Mouse (Mus musculus) kidney, embryonic 15.5 days (tissue): ENCODE data around the gene Klrb1f. TPM values are rescaled to one million over a fixed set of nuclear protein-coding genes. Genes with fewer than 3 reads are reported as not detected.

Experiments
- ATAC-seq: fragments of 200-750 bp; cut with Nextera tagmentation; replicated peaks from 2 replicates; pipeline ENCODE4 v1.8.0; 2017; ENCODE audit warnings: moderate TSS enrichment; ENCODE audit not compliant: low FRiP score
- H3K27ac ChIP-seq: fragments of 300-500 bp; sonication (generic); 2 replicates; pipeline ENCODE4 v1.5.1; 2015; ENCODE audit warnings: mild to moderate bottlenecking, inconsistent platforms
- H3K27me3 ChIP-seq: fragments of 300-500 bp; sonication (generic); 2 replicates; pipeline ENCODE4 v1.6.1; 2015; ENCODE audit warnings: inconsistent platforms
- H3K36me3 ChIP-seq: fragments of 300-500 bp; sonication (generic); 2 replicates; pipeline ENCODE4 v1.6.1; 2015; ENCODE audit warnings: inconsistent platforms
- H3K4me1 ChIP-seq: fragments of 300-500 bp; sonication (generic); 2 replicates; pipeline ENCODE4 v1.6.1; 2015; ENCODE audit warnings: inconsistent platforms
- H3K4me2 ChIP-seq: fragments of 300-500 bp; sonication (generic); 2 replicates; pipeline ENCODE4 v1.6.1; 2015; ENCODE audit warnings: moderate library complexity, mild to moderate bottlenecking, inconsistent platforms
- H3K4me3 ChIP-seq: fragments of 300-500 bp; sonication (generic); replicated peaks from 2 replicates; pipeline ENCODE4 v1.5.1; 2015; ENCODE audit warnings: mild to moderate bottlenecking, inconsistent platforms
- H3K9ac ChIP-seq: fragments of 300-500 bp; sonication (generic); 2 replicates; pipeline ENCODE4 v1.6.1; 2015; ENCODE audit warnings: mild to moderate bottlenecking, inconsistent platforms
- H3K9me3 ChIP-seq: fragments of 300-500 bp; sonication (generic); replicated peaks from 2 replicates; pipeline ENCODE4 v1.6.1; 2016; ENCODE audit warnings: inconsistent platforms
- WGBS: fragments of 180-500 bp; shearing (Covaris S2); methylation state at CpG from one replicate; pipeline ENCODE4 v1.1.7; 2015; ENCODE audit warnings: mixed read lengths; 5-methylcytosine and 5-hydroxymethylcytosine counted together
- polyA plus RNA-seq: library from polyadenylated mRNA; unstranded; fragments of >200 nt; fragmentation: Nextera tagmentation; extraction: Ambion mirVana; gene quantifications from 2 replicates; pipeline ENCODE4 v1.2.1, GENCODE M21; 2015

Gene Klrb1f
- polyA plus RNA-seq, 1 experiment from 2014 or later, result 0.29 TPM

DNA sequence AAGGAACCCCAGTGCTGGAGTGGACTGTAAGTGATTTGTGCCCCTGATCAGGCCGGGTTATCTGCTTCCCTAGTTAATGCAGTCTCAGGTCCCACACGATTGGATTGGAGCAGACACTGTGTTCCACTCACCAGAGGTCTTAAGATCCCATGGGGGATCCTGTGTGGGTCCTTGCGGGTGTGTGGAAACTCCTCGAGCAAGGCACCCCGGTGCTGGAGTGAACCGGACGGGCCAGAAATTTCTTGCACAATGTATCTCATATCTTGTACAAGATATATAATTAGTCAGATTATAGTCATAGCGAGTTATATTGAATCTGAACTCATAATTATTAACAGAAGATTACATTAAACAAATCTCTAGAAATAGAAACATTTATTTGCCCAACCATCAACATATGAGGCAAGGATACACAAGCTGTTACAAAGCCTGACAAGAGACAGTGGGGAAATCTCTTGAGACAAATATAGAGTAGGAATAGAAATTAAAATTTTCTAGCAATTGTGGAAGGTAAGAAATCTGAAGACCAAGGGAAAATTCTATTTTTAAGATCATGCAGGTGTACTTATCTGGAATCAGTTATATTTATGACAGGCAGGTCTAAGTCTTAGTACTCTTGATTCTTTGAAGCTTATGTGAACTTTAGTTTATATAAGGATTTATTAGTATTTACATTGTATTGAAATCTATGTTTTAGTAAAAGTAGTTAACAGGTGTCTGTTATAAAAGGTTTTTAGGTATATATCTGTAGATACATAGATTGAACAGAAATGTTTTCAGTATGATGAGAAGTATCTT, 18.1 kb upstream of the Klrb1f start:
- ATAC-seq, result no peak
- H3K36me3 ChIP-seq, result no peaks in the 10 kb centered on the region
- 93% methylated on average over 8 of the region's 8 CpGs for WGBS
- no peak overlapping the region for H3K4me2 ChIP-seq
- H3K9ac ChIP-seq, result no peak overlapping the region
- H3K9me3 ChIP-seq, result no peaks in the 10 kb centered on the region
- no peak overlapping the region for H3K4me3 ChIP-seq
- no peaks in the 10 kb centered on the region for H3K4me1 ChIP-seq
- H3K27me3 ChIP-seq, result no peaks in the 10 kb centered on the region
- H3K27ac ChIP-seq, result no peak overlapping the region

DNA sequence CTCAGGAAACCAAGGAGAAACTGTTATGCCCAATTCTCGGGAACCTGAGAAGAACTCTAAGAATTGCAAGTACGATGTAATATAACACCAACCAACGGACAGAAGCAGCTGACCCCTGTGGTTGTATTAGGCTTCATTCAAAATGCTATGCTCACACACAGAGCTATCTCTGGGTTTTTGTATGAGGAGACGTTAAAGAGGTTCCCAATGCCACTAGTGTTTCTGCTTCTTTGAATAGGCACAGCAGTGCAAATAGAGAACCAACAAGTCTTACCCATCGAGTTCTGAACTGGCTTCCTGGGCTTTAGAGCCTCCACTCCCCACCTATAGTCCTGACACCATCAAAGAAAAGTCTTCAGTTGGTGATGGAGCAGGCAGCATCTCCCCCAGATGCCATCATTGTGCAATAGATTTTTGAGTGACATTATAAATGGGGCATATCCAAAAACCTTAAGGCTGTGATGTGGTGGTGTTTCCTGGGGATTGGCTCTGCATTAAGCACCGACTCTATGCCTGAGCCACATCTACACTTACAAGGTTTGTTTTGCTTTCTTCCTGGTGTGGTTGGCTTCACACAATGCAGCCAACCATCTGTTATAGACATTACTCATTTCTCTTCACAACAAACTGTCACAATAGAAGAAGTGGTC, 15.4 kb upstream of the Klrb1f start:
- Histone ChIP-seq H3K4me2 (no peak overlapping the region), H3K4me3 (no peak overlapping the region), H3K9me3 (no peaks in the 10 kb centered on the region), H3K9ac (no peak overlapping the region), H3K36me3 (no peaks in the 10 kb centered on the region), H3K27ac (no peak overlapping the region), H3K4me1 (no peaks in the 10 kb centered on the region), H3K27me3 (no peaks in the 10 kb centered on the region)
- no peak for ATAC-seq
- WGBS, result 56% methylated on average over 6 of the region's 6 CpGs

DNA sequence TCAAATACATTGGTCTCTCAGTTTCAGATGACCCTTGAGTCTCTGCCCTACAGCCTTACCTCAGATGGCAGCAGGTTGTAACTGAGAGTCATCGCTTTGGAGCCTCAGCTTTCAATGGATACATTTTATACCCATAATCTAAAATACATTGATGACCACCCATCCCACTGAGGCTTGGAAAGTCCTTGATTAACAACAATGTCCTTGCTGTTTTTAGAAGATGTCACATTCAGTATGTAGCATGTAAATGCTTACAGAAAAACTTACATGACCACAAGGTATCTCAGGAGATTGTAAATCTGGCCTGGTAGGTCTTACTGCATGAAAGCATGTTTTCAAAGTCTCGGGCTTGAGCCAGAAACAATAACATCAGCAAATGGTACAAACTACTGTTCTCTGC, 14.7 kb upstream of the Klrb1f start:
- H3K9ac ChIP-seq, result no peak overlapping the region
- H3K4me3 ChIP-seq, result no peak overlapping the region
- H3K27me3 ChIP-seq, result no peaks in the 10 kb centered on the region
- ATAC-seq, result no peak
- no peak overlapping the region for H3K27ac ChIP-seq
- no peaks in the 10 kb centered on the region for H3K4me1 ChIP-seq
- H3K36me3 ChIP-seq, result no peaks in the 10 kb centered on the region
- no peak overlapping the region for H3K4me2 ChIP-seq
- 78% methylated on average over 2 of the region's 2 CpGs for WGBS
- H3K9me3 ChIP-seq, result no peaks in the 10 kb centered on the region

DNA sequence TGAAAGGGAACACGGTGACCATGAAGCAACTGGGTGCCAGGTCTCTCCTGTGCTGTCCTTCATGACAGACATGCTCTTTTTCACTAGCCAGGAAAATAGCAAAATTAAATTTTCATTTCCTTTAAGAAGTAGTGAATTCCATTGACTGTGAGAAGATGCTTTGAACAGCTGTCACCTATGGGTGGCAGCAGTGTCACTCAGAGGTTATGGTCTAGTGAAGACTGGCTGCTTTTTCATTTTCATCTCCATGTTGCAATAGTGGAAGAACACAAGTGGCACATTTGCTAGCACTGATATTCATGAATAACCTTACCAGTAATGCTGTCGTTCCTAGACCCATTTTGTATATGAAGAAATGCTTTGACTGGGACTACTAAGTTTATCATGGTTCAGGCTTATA, 12.3 kb upstream of the Klrb1f start:
- no peak overlapping the region for H3K9ac ChIP-seq
- ATAC-seq, result no peak
- H3K36me3 ChIP-seq, result no peaks in the 10 kb centered on the region
- no peaks in the 10 kb centered on the region for H3K27me3 ChIP-seq
- no peaks in the 10 kb centered on the region for H3K4me1 ChIP-seq
- no peak overlapping the region for H3K4me2 ChIP-seq
- no peak overlapping the region for H3K4me3 ChIP-seq
- H3K9me3 ChIP-seq, result no peaks in the 10 kb centered on the region
- no peak overlapping the region for H3K27ac ChIP-seq
- 77% methylated on average over 2 of the region's 2 CpGs for WGBS

DNA sequence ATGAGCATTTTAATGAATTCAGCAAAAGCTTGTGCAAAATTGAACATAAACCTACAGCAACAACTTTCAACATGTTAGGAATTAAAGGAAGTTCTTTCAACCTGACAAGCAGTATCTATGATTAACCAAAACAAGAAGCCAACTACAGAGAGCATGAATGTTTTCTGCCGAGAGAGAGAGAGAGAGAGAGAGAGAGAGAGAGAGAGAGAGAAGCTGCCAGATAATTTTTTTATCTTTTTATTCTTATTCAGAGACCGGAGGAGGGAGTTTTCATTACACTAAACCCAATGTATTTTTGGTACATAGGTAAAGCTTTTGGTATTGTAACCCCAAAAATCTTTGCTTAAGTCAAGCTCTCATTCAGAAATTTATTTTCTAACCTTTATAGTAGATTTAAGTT, 10.7 kb upstream of the Klrb1f start:
- H3K4me1 ChIP-seq, result no peaks in the 10 kb centered on the region
- H3K4me2 ChIP-seq, result no peak overlapping the region
- no peak overlapping the region for H3K4me3 ChIP-seq
- H3K9me3 ChIP-seq, result no peaks in the 10 kb centered on the region
- no peaks in the 10 kb centered on the region for H3K36me3 ChIP-seq
- no peak overlapping the region for H3K9ac ChIP-seq
- H3K27ac ChIP-seq, result no peak overlapping the region
- no peak for ATAC-seq
- H3K27me3 ChIP-seq, result no peaks in the 10 kb centered on the region
- WGBS, result 76% methylated on average over 2 of the region's 2 CpGs

DNA sequence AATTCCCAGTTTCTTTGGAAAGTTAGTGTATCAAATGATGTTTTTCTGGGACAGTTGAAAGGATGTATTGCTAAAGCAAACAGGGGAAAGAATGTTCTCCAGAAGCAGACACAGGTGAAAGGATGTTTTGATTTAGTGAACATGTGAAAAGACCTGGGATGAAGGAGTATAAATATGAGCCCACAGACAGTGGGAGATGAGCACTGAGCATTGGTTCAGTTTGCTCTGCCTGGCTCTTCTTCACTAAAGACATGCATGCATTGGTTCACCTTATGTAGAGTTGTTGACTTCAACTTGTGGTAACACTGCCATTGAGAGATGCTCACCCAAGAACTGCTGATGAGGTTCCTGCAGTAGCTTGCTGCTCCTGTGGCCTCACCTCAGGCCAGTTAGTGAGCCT, 9.4 kb upstream of the Klrb1f start:
- no peak for ATAC-seq
- no peaks in the 10 kb centered on the region for H3K9me3 ChIP-seq
- no peaks in the 10 kb centered on the region for H3K36me3 ChIP-seq
- H3K27me3 ChIP-seq, result no peaks in the 10 kb centered on the region
- H3K27ac ChIP-seq, result no peak overlapping the region
- H3K9ac ChIP-seq, result no peak overlapping the region
- H3K4me2 ChIP-seq, result no peak overlapping the region
- H3K4me1 ChIP-seq, result no peaks in the 10 kb centered on the region
- no peak overlapping the region for H3K4me3 ChIP-seq

DNA sequence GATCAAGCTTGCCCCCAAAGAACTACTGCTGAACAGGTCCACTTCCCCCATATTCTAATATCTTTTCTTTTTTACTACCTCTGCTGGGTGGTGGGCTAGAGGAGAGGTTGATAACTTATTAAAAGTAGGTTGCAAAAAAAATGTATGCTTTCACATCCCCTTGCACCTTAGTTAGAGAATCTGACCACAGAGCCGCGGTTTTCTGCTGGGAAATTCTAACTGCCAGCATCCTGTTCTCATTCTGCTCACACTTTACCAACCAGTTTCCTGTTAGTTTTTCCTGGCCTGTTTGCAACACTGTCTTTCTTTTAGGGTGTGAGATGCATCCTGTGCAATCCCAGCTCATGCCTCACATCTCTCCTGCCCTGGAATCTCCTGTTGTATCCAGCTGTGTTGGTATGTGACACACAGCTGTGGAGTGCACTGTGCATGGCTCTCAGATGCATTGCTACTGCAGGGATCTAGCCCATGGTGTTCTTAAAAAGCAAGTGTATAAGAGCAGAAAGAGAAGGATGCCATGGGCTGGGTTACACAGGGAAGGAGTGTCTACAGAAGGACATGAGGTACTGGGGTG, 8.7 kb upstream of the Klrb1f start:
- no peak for ATAC-seq
- no peaks in the 10 kb centered on the region for H3K36me3 ChIP-seq
- WGBS, result 55% methylated on average over 2 of the region's 2 CpGs
- no peak overlapping the region for H3K27ac ChIP-seq
- no peak overlapping the region for H3K4me2 ChIP-seq
- no peaks in the 10 kb centered on the region for H3K9me3 ChIP-seq
- no peaks in the 10 kb centered on the region for H3K4me1 ChIP-seq
- H3K4me3 ChIP-seq, result no peak overlapping the region
- H3K27me3 ChIP-seq, result no peaks in the 10 kb centered on the region
- H3K9ac ChIP-seq, result no peak overlapping the region

DNA sequence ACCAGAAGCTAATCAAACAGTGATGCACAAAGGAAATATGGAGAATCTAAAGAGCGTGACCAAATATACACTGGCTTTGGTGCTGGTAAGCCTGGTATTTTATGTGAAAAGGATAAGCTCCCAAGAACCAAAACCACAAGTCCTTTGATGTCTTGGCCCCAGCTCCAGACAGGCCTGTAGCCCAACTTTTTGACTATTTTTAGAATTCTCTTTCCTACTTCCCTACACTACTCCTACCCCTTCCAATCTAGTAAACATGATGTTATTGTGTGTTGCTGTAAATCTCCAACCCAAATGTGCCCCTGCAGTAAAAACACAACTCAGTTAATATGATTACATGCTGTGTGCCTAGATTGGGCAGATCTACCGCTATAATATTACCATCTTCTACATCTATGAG, 4.2 kb upstream of the Klrb1f start:
- no peak overlapping the region for H3K9ac ChIP-seq
- H3K36me3 ChIP-seq, result no peaks in the 10 kb centered on the region
- no peaks in the 10 kb centered on the region for H3K4me1 ChIP-seq
- no peak overlapping the region for H3K27ac ChIP-seq
- no peak overlapping the region for H3K4me2 ChIP-seq
- no peaks in the 10 kb centered on the region for H3K9me3 ChIP-seq
- no peaks in the 10 kb centered on the region for H3K27me3 ChIP-seq
- 91% methylated on average over 2 of the region's 2 CpGs for WGBS
- no peak for ATAC-seq
- H3K4me3 ChIP-seq, result no peak overlapping the region

DNA sequence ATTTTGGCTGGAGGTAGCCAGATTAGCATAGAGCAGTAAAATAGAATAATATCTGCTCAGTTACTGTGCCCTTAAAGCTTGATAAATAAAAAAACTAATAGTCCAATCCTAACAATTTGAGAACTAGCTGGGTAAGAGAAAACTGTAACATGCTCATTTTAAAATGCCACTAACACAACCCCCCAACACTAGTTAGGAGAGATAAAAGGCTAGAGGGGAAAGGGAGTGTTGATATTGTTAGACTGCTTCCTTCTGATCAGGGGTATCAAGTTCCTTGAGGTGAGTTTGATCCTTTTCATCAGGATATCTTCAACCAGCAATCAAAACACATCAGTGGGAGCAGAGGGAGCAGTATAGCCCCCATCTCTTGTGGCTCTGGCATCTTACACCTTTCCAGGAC, 3.2 kb upstream of the Klrb1f start:
- Histone ChIP-seq H3K9ac (no peak overlapping the region), H3K27ac (no peak overlapping the region), H3K4me2 (no peak overlapping the region), H3K27me3 (no peaks in the 10 kb centered on the region), H3K4me1 (no peaks in the 10 kb centered on the region), H3K36me3 (no peaks in the 10 kb centered on the region), H3K9me3 (no peaks in the 10 kb centered on the region), H3K4me3 (no peak overlapping the region)
- no peak for ATAC-seq

DNA sequence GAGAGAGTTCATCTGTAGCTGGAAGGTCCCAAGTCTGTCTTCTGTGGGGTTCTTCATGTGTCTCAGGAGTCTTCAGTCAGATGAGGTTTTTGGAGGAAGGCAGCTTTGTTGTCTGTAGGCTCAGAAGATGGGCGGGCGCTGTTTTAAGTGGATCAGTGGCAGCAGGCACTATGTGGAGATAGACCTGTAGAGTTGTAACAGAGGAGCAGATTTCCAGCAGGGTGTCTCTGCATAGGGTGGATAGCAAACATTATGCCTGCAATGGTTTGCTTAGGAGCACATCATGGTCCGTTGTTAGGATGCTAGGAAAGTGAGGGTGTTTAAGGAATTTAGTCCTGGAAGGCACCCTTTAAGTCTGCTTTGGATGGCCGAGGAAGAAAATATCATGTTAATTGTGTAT, 2.7 kb downstream of the Klrb1f start:
- ATAC-seq, result no peak
- WGBS, result 46% methylated on average over 4 of the region's 4 CpGs

DNA sequence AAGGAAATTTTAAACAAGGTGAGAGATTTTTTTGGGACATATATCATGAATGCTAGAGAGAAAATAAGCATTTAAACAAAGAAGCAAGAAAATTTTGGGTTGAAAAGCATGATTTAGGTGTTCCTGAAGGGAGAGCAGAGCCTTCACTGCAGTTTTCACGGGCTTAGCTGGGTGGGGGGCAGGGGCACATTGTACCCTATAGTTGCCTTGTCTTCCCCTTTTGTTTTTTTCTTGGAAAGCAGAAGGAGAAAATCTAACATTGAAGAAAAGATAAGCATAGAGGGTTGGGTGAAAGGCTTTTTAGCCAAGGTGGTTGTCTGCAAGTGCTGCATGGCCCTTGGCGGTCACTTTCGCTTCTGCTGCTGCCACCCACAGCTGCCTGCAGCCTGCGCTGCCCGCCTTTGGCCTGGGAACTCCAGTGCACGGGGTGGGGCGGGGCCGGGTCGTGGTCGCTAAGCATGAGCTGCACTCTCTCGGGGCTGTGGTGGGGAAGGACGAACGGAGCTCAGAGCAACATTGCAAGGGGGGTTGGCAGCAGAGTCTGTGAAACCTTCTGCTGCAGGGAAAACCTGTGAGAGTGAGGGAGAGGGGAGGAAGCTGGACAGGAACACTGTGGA, 3.3 kb downstream of the Klrb1f start:
- Histone ChIP-seq H3K9ac (0 out of 2 replicates have a peak overlapping the region, but pooled peaks have one; percentile 14), H3K27ac (peak overlapping the region; percentile 58; the same call in 1 of the 2 replicates), H3K36me3 (no peaks in the 10 kb centered on the region), H3K4me1 (peaks cover 10% of the 10 kb centered on the region), H3K4me2 (peak overlapping the region; percentile 61), H3K4me3 (peak overlapping the region; percentile 43), H3K27me3 (no peaks in the 10 kb centered on the region), H3K9me3 (no peaks in the 10 kb centered on the region)
- peak; percentile 99 for ATAC-seq
- WGBS, result under 1% methylated on average over 13 of the region's 13 CpGs

More for the DNA sequence above, 2.7 kb downstream of the Klrb1f start:
- Histone ChIP-seq H3K9me3 (no peaks in the 10 kb centered on the region), H3K27me3 (no peaks in the 10 kb centered on the region), H3K4me3 (no peak overlapping the region), H3K27ac (no peak overlapping the region), H3K4me1 (peaks cover 10% of the 10 kb centered on the region), H3K36me3 (no peaks in the 10 kb centered on the region), H3K4me2 (peak overlapping the region; percentile 61; the same call in 1 of the 2 replicates), H3K9ac (no peak overlapping the region)

DNA sequence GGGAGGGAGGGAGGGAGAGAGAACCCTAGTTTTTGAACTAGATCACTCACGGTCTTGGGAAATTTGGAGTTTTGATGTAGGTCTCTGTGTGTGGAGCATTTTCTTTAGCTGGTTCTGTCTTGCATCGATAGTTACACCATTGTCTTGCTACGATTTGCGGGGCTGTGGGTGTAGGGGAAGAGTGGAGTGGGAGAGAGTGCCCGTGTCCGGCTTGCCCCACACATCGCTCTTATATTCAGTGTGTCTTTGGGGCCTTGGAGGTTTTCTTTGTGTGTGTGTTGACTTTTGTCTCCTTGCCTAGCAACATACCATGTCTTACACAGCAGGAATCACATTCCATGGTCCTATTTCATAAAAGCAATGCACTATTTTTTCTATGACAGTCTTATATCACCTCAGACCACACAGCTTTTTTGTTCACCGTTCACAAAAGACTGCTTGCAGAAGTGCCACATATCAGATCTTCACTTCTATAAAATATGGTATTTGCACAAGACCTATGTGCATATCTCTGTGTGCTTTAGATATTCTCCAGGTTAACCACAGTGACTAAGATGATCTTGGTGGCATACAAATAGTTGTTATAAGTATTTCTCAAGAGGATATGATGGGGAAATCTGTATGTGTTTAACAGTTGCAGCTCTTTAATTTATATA, 4.0 kb downstream of the Klrb1f start:
- 0 out of 2 replicates have a peak, but pooled peaks have one; percentile 19 for ATAC-seq
- H3K4me1 ChIP-seq, result peaks cover 10% of the 10 kb centered on the region
- no peaks in the 10 kb centered on the region for H3K9me3 ChIP-seq
- WGBS, result 7% methylated on average over 8 of the region's 8 CpGs
- peak overlapping the region; percentile 43 for H3K4me3 ChIP-seq
- H3K27ac ChIP-seq, result no peak overlapping the region
- no peaks in the 10 kb centered on the region for H3K27me3 ChIP-seq
- no peaks in the 10 kb centered on the region for H3K36me3 ChIP-seq
- H3K9ac ChIP-seq, result no peak overlapping the region
- peak overlapping the region; percentile 56 for H3K4me2 ChIP-seq
